Mouse (Mus musculus): ENCODE results near the gene Gm43517. TPM values are rescaled to one million over a fixed set of nuclear protein-coding genes. Genes with fewer than 3 reads are reported as not detected.

Gene Gm43517
- polyA plus RNA-seq (2021) = not detected

- DNase-seq (ENCODE audit: low read depth, low spot score) = no peak
- H3K27me3 ChIP-seq = peaks cover 65% of the 10 kb centered on the region
- in situ Hi-C loops (cut with MboI; ENCODE audit: low pct_unique_long_range_greater_than_20kb) = loop anchor here (5.0 to 25.0 kb wide), 2 partner anchors 902 to 1557 kb away; no protein-coding TSS in a partner anchor
- ChIA-PET POLR2A (no interaction called here), CTCF (no interaction called here)
- no peak for ATAC-seq
- no peak for TF ChIP-seq CTCF (IDR thresholded peaks at IDR 0.05)
Observed at GRCm38 (mm10) chr12:49384876-49385630, at the start of gene Gm43517. Gm43517 (plus strand) TSS chr12:49385174.

DNA sequence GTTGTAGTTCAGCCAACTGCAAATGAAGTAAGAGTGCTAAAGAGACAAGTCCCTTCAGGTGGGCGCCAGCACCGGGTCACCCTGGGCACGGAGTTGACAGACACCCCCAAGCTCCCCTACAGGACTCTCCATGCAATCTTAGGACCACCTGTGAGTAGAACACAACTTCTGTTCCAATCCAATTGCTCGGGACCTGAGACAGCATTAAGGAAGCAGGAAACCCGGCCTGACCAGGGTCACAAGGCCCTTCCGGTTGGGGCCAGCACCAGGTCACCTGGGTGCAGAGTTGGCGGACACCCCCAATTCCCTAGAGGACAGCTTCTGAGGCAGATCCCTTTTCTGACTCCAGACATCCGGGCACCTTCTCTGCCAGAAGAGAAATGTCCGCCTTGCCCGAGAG is 35.3 kb upstream of the Gm43517 start:
- CTCF ChIA-PET = interaction anchor here (0.6 kb wide), 1 partner anchor 12 kb away, joined by 3 read pairs; no protein-coding TSS in a partner anchor
- no peak for DNase-seq (ENCODE audit: low read depth, low spot score)
- in situ Hi-C loops (cut with MboI; ENCODE audit: low pct_unique_long_range_greater_than_20kb) = loop anchor here (25.0 kb wide), 1 partner anchor 1838 kb away; no protein-coding TSS in a partner anchor
- no peak for ATAC-seq
- no peak for TF ChIP-seq CTCF (IDR thresholded peaks at IDR 0.05)
- H3K27me3 ChIP-seq = no peaks in the 10 kb centered on the region
- POLR2A ChIA-PET = no interaction called here

DNA sequence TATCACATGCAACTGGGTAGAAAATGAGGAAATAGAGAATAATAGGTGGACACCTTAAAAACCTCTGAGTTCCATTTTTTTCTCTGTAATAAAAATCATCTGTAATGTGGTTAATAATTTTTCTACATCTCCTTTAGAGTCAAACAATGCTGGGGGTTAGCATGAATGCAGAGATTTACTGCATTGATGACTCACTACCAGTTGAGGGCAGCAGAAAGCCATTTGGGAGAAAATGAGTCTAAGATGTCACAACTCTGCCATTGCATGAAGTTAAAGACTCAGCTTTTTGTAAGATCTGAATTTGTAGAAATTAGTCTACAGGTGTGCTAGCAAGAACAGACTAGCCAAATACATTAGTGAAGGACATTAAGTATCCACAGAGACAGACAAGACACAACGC is 16.0 kb upstream of the Gm43517 start:
- H3K27me3 ChIP-seq = peaks cover 5% of the 10 kb centered on the region
- DNase-seq (ENCODE audit: low read depth, low spot score) (no peak), ATAC-seq (no peak)
- in situ Hi-C loops (cut with MboI; ENCODE audit: low pct_unique_long_range_greater_than_20kb) = loop anchor here (25.0 kb wide), 1 partner anchor 1818 kb away; no protein-coding TSS in a partner anchor
- peak; percentile 36 for TF ChIP-seq CTCF (IDR thresholded peaks at IDR 0.05)
- POLR2A ChIA-PET = no interaction called here
- CTCF ChIA-PET = no interaction called here

DNA sequence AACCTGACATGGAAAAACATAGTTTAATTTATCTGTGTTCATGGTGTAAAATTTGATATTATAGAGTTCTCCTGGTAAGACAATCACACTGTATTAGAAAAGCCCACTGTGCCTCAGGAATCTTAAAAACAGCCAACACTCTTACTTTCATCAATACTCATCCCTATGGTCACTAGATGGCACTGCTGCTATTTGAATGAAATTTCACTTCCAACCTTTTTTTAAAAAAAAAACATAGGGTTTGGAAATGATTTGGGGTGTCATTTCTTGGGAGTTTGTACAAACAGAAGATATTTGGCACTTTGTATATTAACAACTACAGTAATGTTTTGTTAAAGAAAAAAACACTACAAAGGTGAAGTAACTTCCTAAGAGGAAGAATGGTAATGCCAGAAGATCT is 12.8 kb upstream of the Gm43517 start:
- no peak for DNase-seq (ENCODE audit: low read depth, low spot score)
- POLR2A ChIA-PET = no interaction called here

GRCm38 (mm10) chr12:49373176-49373575 is 11.8 kb upstream of the Gm43517 start:
- CTCF ChIA-PET = interaction anchor here (1.0 kb wide), 1 partner anchor 1570 kb away, joined by 3 read pairs; no protein-coding TSS in a partner anchor
- H3K27me3 ChIP-seq = peaks cover 26% of the 10 kb centered on the region
- no peak for ATAC-seq

More for the DNA sequence above, 12.8 kb upstream of the Gm43517 start:
- peaks cover 22% of the 10 kb centered on the region for H3K27me3 ChIP-seq
- in situ Hi-C loops (cut with MboI; ENCODE audit: low pct_unique_long_range_greater_than_20kb) = loop anchor here (25.0 kb wide), 1 partner anchor 1815 kb away; no protein-coding TSS in a partner anchor
- no peak for ATAC-seq
- CTCF ChIA-PET = interaction anchor here (1.6 kb wide), 1 partner anchor 10 kb away, joined by 5 read pairs; the partner anchor contains the start of gene Foxg1
- no peak for TF ChIP-seq CTCF (IDR thresholded peaks at IDR 0.05)

DNA sequence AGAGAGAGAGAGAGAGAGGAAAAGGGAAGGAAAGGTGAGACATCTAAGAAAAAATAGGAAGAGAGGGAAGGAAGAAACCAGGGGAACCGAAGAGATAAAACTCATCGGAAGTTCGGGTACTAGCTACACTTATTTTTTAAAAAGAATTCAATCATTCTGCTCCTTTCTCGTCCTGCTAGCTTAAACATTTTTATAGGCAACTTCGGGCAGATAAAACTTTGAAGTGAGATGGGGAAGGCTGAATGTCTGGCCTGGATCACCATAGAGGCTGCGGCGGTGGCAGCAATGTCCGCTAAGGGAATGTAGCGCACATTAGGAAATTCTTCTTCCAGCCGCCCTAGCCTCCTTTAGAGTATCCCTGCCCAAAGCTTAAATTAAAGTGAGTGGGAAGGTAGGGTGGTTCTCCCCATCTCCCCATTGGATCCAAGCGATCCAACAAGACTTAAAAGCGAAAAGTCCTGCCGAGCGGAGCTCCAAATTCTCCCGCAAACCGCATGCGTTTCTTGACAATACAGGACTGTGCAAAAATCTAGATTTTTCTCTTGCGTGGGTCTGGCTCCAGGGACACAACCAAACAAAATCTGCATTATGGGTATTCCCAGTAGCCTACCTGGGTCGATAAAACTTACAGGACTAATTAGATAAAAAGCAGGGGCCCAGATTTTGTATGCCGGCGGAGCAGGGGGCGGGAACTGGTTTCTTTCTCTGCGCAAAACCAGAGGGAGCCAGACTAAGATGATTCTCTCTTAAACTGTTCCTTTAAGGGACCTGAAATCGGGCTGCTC is 11.0 kb upstream of the Gm43517 start:
- CTCF ChIA-PET = interaction anchor here (1.0 kb wide), 1 partner anchor 1570 kb away, joined by 3 read pairs; no protein-coding TSS in a partner anchor
- in situ Hi-C loops (cut with MboI; ENCODE audit: low pct_unique_long_range_greater_than_20kb) = loop anchor here (25.0 kb wide), 1 partner anchor 1813 kb away; no protein-coding TSS in a partner anchor
- no peak for TF ChIP-seq CTCF (IDR thresholded peaks at IDR 0.05)
- peaks cover 34% of the 10 kb centered on the region for H3K27me3 ChIP-seq
- ATAC-seq (no peak), DNase-seq (ENCODE audit: low read depth, low spot score) (no peak)
- POLR2A ChIA-PET = interaction anchor here (0.6 kb wide), 1 partner anchor 132 kb away, joined by 3 read pairs; no protein-coding TSS in a partner anchor

More at GRCm38 (mm10) chr12:49373176-49373575, 11.8 kb upstream of the Gm43517 start:
- DNase-seq (ENCODE audit: low read depth, low spot score) = no peak
- TF ChIP-seq CTCF (IDR thresholded peaks at IDR 0.05) = no peak
- in situ Hi-C loops (cut with MboI; ENCODE audit: low pct_unique_long_range_greater_than_20kb) = loop anchor here (25.0 kb wide), 1 partner anchor 1814 kb away; no protein-coding TSS in a partner anchor
- POLR2A ChIA-PET = no interaction called here

DNA sequence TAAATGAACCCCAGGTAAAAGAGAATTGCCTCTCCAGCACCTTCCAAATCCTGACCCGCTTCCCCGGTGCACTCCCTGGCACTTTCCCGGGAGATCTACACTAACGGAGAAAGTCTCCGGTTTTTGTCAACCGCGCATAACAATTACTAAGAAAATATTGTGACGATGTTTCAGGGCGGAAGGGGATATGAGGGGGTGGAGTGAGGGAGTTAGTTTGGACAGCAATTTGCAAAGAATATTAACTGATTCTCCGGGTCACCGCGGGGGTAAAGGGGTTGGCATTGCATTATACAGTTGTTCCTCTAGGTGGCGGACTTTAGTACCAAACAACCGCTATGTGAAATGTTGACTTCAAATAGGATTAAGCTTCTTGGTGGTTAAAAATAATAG is 10.4 kb upstream of the Gm43517 start:
- ChIA-PET POLR2A (no interaction called here), CTCF (no interaction called here)
- ATAC-seq = no peak
- peak; percentile 69 for TF ChIP-seq CTCF (IDR thresholded peaks at IDR 0.05)
- H3K27me3 ChIP-seq = peaks cover 38% of the 10 kb centered on the region
- DNase-seq (ENCODE audit: low read depth, low spot score) = no peak
- in situ Hi-C loops (cut with MboI; ENCODE audit: low pct_unique_long_range_greater_than_20kb) = loop anchor here (25.0 kb wide), 1 partner anchor 1813 kb away; no protein-coding TSS in a partner anchor

- DNase-seq (ENCODE audit: low read depth, low spot score) (no peak), ATAC-seq (no peak)
- POLR2A ChIA-PET = no interaction called here
- CTCF ChIA-PET = no interaction called here
- in situ Hi-C loops (cut with MboI; ENCODE audit: low pct_unique_long_range_greater_than_20kb) = loop anchor here (25.0 kb wide), 1 partner anchor 912 kb away; no protein-coding TSS in a partner anchor
- peaks cover 47% of the 10 kb centered on the region for H3K27me3 ChIP-seq
- no peak for TF ChIP-seq CTCF (IDR thresholded peaks at IDR 0.05)
Observed at GRCm38 (mm10) chr12:49375427-49376317, 9.3 kb upstream of the Gm43517 start.

DNA sequence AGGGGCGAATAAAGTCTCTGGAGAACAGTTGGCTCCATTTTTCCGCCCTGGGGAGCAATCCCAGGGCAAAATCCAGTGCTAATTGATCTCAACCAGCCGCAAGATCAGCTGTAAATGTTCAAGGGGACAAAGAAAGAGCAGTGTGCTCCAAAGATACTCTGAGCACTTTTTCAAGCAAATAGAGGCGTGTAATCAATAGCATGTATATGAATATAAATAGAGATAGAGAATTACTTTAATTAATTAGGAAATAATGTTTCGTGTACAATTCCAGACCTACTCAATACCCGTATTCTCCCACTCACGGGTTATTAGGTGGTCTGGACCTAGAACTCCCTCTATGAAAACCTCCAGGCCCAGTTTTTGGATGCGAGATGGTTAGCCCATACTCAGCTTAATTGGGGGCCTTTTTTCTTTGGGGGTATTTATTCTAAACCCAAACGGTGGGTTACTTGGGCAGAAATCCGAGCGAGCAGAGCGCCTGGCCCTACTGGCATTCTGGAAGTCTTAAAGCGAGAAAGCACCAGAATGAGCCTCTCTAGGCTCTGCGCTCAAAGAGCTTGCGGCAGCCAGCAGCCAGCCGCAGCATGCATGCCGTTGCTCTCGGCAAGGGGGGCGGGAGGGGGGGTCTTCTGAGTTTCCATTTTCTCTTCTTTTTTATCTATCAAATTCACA is 8.5 kb upstream of the Gm43517 start:
- DNase-seq (ENCODE audit: low read depth, low spot score) = no peak
- no peak for ATAC-seq
- TF ChIP-seq CTCF (IDR thresholded peaks at IDR 0.05) = no peak
- CTCF ChIA-PET = no interaction called here
- H3K27me3 ChIP-seq = peaks cover 54% of the 10 kb centered on the region
- in situ Hi-C loops (cut with MboI; ENCODE audit: low pct_unique_long_range_greater_than_20kb) = loop anchor here (25.0 kb wide), 1 partner anchor 911 kb away; no protein-coding TSS in a partner anchor
- POLR2A ChIA-PET = no interaction called here

Measured in Patski (cell line).